Mouse (Mus musculus): ENCODE measurements at regions not wholly inside any gene's neighbourhood (a gene's known extent, or its start where the extent isn't known, plus 50 kb on each side); places are given as distances from the start of the nearest gene placed in this dataset.

DNA sequence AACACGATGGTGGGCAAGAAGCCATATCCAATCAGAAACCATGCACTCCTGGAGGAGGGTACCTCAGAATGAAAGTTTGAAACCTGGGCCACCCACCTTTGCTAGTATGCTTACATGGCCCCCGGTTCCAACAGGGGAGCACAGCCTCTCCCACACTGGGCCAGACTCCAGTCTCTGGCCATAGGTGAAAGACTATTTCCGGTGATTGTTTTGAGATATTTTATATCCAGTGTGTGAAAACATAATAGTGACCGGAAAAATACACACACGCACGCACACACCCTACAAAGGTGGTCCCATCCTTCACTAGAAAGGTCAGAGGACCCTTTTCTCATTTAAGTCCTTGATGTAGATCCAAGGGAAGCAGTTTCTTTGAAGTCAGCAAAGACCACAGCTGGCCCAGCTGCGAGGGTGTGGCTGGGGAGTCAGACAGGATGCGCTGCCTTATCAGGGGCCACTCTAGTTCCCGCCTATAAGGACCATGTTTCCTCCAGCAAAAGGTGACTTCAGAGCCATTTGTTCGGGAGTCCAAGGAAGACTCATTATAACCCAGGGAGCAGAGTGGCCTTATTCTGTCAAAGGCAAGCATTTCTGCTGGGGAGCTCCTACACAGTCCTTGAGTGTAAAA is 206.0 kb downstream of the Zfp36l1 start:
- H3K4me2 ChIP-seq (replicated peaks; ENCODE audit: low read depth, low read length) = no peak overlapping the region
- WGBS = 46% methylated on average over 10 of the region's 10 CpGs
- 0 out of 2 replicates have a peak overlapping the region, but pooled peaks have one; percentile 53 for H3K9ac ChIP-seq (replicated peaks; ENCODE audit: low read length)

DNA sequence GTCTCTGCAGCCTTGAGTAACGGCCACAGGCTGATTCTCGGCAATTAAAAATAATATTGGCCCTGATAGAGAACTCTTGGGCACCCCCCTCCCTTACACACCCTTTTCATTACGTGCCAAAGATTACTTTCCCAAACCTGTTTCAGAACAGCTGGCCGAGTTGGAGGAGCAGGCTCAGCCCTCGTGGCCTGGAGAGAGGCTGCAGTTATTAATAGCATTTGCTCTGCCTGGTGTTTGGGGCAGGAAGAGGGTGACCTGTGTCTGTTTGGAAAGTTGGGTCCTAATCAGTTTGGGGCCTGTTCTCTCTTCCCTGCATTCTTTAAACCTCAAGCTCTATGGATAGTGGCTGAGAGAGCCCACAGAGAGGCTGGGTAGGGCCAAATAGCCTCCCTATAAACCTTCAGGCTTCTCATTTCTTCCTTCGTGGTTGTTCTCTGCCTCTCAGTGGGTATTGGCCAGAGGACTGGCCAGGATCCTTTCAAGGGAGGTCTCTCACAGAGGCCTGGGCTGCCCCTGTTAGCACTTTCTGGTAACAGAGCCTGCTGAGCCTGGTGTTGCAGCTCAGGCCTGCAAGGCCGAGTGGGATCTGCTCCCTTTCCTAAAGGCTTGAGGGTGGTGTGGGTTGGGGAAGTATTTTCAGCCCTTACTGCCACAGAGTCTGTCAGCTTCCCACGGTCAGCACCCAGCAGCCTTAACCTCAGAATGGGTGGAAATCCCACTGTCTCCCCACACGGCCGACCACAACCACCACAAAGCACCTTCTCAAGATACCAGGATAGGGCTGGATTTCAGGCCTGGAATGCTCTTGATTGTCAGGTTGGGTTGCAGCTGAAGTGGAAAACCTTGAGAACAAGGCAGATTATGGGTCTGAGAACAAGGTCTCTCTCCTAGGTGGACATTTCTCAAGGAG is 206.7 kb downstream of the Zfp36l1 start:
- ATAC-seq (ENCODE audit: low FRiP score, low TSS enrichment) = no peak
- H3K4me3 ChIP-seq (ENCODE audit: low read length) = no peak overlapping the region
- H3K27ac ChIP-seq (ENCODE audit: low read length) = peak overlapping the region; percentile 94
- no peaks in the 10 kb centered on the region for H3K9me3 ChIP-seq (ENCODE audit: low read length)
- H3K4me1 ChIP-seq (ENCODE audit: insufficient read depth, low read length) = peaks cover 53% of the 10 kb centered on the region
- H3K36me3 ChIP-seq (ENCODE audit: insufficient read depth, low read length) = no peaks in the 10 kb centered on the region
- H3K4me2 ChIP-seq (replicated peaks; ENCODE audit: low read depth, low read length) = no peak overlapping the region
- no peaks in the 10 kb centered on the region for H3K27me3 ChIP-seq (ENCODE audit: insufficient read depth, low read length)
- H3K9ac ChIP-seq (replicated peaks; ENCODE audit: low read length) = peak overlapping the region; percentile 53
- WGBS = 48% methylated on average over 10 of the region's 10 CpGs

More for the DNA sequence above, 206.0 kb downstream of the Zfp36l1 start:
- Histone ChIP-seq H3K4me1 (ENCODE audit: insufficient read depth, low read length) (peaks cover 52% of the 10 kb centered on the region), H3K27ac (ENCODE audit: low read length) (peak overlapping the region; percentile 94), H3K4me3 (ENCODE audit: low read length) (no peak overlapping the region), H3K27me3 (ENCODE audit: insufficient read depth, low read length) (no peaks in the 10 kb centered on the region), H3K9me3 (ENCODE audit: low read length) (no peaks in the 10 kb centered on the region), H3K36me3 (ENCODE audit: insufficient read depth, low read length) (no peaks in the 10 kb centered on the region)
- no peak for ATAC-seq (ENCODE audit: low FRiP score, low TSS enrichment)

DNA sequence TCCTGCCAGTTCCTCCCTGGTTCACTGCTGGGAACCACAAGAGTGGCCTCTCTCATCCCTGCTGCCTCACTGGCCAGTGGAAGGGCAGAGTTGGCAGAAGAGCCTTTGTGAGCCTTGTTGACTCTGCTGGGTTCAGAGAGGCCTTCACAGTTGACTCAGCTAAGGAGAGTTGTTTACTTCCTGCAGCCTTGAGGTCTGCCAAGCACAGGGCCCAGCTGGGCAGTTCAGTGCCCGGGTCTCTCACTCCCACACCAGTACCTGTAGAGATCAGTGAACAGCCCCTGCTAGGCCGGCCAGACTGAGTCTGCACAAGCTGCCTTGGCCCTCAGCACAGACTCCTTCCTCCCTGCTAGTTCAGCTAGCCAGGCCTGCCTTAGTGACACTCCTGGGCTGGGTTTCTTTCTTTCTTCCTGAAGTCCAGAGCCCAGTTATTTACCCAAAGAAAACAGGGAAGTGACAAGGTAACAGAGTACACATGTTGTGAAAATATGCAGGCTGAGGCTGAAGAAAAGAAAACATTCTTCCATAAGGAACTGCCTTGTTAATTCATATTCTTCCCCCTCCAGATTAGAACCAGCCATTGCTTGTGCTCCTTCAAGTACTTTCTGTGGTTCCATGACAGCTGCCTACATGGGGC is 207.8 kb downstream of the Zfp36l1 start:
- peak; percentile 73 for ATAC-seq (ENCODE audit: low FRiP score, low TSS enrichment)

DNA sequence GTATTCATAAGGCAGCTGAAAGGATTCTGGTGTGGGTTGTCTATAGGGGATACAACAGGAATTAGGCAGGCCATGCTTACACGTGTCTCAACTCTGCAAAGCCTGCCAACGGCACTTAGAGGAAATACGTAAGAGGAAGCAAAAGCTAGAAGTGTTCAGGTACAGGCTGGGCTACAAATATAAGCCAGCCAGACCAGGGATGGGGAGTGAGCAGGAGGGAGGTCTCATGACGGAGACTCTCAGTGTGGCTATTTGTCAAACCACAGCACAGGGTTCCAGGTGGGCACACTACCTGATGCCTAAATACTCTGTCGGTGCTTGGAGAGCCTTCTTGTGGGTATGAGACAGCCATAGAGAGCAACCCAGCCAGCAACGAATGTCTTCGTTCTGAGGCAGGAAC is 210.1 kb downstream of the Zfp36l1 start:
- Histone ChIP-seq H3K36me3 (ENCODE audit: insufficient read depth, low read length) (no peaks in the 10 kb centered on the region), H3K9ac (replicated peaks; ENCODE audit: low read length) (0 out of 2 replicates have a peak overlapping the region, but pooled peaks have one; percentile 37), H3K4me1 (ENCODE audit: insufficient read depth, low read length) (peaks cover 63% of the 10 kb centered on the region), H3K4me2 (replicated peaks; ENCODE audit: low read depth, low read length) (no peak overlapping the region), H3K4me3 (ENCODE audit: low read length) (no peak overlapping the region), H3K27ac (ENCODE audit: low read length) (peak overlapping the region; percentile 77), H3K9me3 (ENCODE audit: low read length) (no peaks in the 10 kb centered on the region), H3K27me3 (ENCODE audit: insufficient read depth, low read length) (no peaks in the 10 kb centered on the region)
- WGBS = 73% methylated on average over 7 of the region's 7 CpGs
- ATAC-seq (ENCODE audit: low FRiP score, low TSS enrichment) = no peak

More for the DNA sequence above, 207.8 kb downstream of the Zfp36l1 start:
- 0 out of 2 replicates have a peak overlapping the region, but pooled peaks have one; percentile 17 for H3K9ac ChIP-seq (replicated peaks; ENCODE audit: low read length)
- no peaks in the 10 kb centered on the region for H3K9me3 ChIP-seq (ENCODE audit: low read length)
- H3K36me3 ChIP-seq (ENCODE audit: insufficient read depth, low read length) = no peaks in the 10 kb centered on the region
- no peak overlapping the region for H3K4me2 ChIP-seq (replicated peaks; ENCODE audit: low read depth, low read length)
- WGBS = 16% methylated on average over 2 of the region's 2 CpGs
- peak overlapping the region; percentile 94 for H3K27ac ChIP-seq (ENCODE audit: low read length)
- no peak overlapping the region for H3K4me3 ChIP-seq (ENCODE audit: low read length)
- H3K27me3 ChIP-seq (ENCODE audit: insufficient read depth, low read length) = no peaks in the 10 kb centered on the region
- peaks cover 49% of the 10 kb centered on the region for H3K4me1 ChIP-seq (ENCODE audit: insufficient read depth, low read length)

DNA sequence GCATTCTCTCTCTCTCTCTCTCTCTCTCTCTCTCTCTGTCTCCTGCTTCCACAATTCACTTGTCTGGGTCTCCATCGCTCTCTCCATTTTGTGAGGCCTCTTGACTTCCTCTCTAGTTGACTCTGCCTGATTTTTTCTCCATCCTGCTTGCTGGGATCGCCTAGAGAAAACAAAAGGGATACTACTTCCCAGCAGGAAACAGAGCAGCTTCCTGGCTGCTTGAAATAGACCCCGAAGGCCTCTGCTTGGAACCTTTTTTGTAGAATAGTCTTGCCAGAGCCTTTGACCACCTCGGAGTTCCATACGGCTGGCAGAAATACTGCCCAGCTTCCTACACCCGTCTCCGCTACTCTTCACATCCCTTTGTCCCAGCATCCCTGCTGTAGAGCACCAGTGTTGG is 210.7 kb downstream of the Zfp36l1 start:
- peak overlapping the region; percentile 77 for H3K27ac ChIP-seq (ENCODE audit: low read length)
- H3K9ac ChIP-seq (replicated peaks; ENCODE audit: low read length) = no peak overlapping the region
- no peak overlapping the region for H3K4me3 ChIP-seq (ENCODE audit: low read length)
- peaks cover 63% of the 10 kb centered on the region for H3K4me1 ChIP-seq (ENCODE audit: insufficient read depth, low read length)
- H3K36me3 ChIP-seq (ENCODE audit: insufficient read depth, low read length) = no peaks in the 10 kb centered on the region
- H3K4me2 ChIP-seq (replicated peaks; ENCODE audit: low read depth, low read length) = no peak overlapping the region
- 68% methylated on average over 7 of the region's 7 CpGs for WGBS
- no peak for ATAC-seq (ENCODE audit: low FRiP score, low TSS enrichment)
- H3K9me3 ChIP-seq (ENCODE audit: low read length) = no peaks in the 10 kb centered on the region
- H3K27me3 ChIP-seq (ENCODE audit: insufficient read depth, low read length) = no peaks in the 10 kb centered on the region

DNA sequence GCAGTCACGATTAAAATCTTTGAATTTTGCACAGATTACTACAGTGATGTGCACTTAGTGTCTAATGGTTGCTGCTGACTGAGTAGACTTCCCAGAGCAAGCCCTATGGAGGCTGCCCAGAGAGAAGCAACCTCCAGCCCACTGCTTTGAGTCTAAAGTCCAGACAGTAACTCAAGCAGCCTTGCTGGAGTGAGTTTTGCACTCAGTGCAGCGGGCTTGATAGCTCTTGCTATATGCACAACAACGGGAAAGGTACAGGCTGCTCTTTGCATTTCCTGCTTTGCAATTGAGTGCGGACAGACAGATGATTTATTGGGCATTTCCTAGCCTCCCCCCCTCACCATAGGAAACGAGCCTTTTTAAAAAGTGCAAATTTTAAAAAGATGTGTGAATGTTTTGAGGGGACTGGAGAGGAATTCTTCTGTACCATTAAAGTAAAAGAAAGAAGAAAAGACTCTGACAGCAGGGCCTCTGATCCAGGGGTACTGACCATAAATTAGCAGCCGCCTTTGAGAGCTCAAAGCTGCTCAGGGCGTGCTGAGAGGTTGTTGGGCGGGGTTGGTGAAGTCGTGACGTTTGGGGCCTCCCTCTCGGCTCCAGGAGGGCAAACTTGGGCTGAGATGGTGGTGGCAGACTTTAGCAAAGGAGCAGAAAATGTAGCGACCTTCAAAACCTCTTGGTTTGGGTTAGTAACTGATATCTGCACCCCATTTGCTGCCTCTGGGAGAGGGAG is 214.4 kb downstream of the Zfp36l1 start:
- peak overlapping the region; percentile 77 for H3K27ac ChIP-seq (ENCODE audit: low read length)
- no peak overlapping the region for H3K4me2 ChIP-seq (replicated peaks; ENCODE audit: low read depth, low read length)
- H3K4me3 ChIP-seq (ENCODE audit: low read length) = no peak overlapping the region
- H3K9ac ChIP-seq (replicated peaks; ENCODE audit: low read length) = peak overlapping the region; percentile 27; the same call in 1 of the 2 replicates
- H3K9me3 ChIP-seq (ENCODE audit: low read length) = no peaks in the 10 kb centered on the region
- no peaks in the 10 kb centered on the region for H3K36me3 ChIP-seq (ENCODE audit: insufficient read depth, low read length)
- ATAC-seq (ENCODE audit: low FRiP score, low TSS enrichment) = peak; percentile 73; the same call in 1 of the 2 replicates
- 9% methylated on average over 12 of the region's 12 CpGs for WGBS
- no peaks in the 10 kb centered on the region for H3K27me3 ChIP-seq (ENCODE audit: insufficient read depth, low read length)
- H3K4me1 ChIP-seq (ENCODE audit: insufficient read depth, low read length) = peaks cover 51% of the 10 kb centered on the region

DNA sequence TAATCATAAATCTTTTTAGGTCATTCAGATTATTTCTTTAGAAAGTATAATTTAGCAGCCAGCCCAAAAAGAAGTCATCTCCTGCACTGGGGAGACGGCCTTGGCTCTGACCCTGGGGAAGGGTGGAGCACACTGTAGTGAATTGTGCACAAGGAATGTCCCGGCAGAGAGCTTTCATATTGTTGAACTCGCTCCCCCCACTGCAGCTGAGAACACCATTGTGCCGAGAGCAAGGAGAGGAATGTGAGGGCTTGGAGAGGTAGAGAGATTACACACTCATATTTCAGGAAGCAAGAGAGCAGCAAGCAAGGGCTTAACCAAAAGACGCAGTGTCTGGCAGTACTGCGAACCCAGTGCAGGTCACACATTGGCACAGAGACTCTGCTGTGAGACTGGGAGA is 216.8 kb downstream of the Zfp36l1 start:
- Histone ChIP-seq H3K9ac (replicated peaks; ENCODE audit: low read length) (peak overlapping the region; percentile 22; the same call in 1 of the 2 replicates), H3K27me3 (ENCODE audit: insufficient read depth, low read length) (no peaks in the 10 kb centered on the region), H3K4me1 (ENCODE audit: insufficient read depth, low read length) (peaks cover 48% of the 10 kb centered on the region), H3K4me2 (replicated peaks; ENCODE audit: low read depth, low read length) (no peak overlapping the region), H3K27ac (ENCODE audit: low read length) (peak overlapping the region; percentile 90), H3K4me3 (ENCODE audit: low read length) (no peak overlapping the region), H3K36me3 (ENCODE audit: insufficient read depth, low read length) (no peaks in the 10 kb centered on the region), H3K9me3 (ENCODE audit: low read length) (no peaks in the 10 kb centered on the region)
- 20% methylated on average over 6 of the region's 6 CpGs for WGBS
- ATAC-seq (ENCODE audit: low FRiP score, low TSS enrichment) = peak; percentile 61

DNA sequence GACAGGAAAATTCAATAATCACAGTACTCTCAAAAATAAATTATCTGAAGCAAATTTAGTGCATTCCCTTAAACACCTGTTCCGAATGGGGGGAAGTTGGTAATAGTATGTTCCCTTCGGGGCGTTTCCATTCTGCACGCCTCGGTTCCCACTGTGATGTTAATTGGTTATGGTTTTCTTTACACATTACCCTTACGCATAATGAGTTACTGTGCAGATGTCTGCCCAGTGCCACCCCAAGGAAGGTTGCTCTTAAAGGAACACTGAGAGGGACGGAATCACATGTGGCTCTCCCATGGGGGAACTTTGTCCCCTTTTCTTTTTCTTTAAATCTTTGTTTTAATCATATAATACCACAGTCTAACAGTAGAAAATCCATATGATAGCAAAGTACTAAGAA is 217.5 kb downstream of the Zfp36l1 start:
- H3K4me2 ChIP-seq (replicated peaks; ENCODE audit: low read depth, low read length) = peak overlapping the region; percentile 20; the same call in 1 of the 2 replicates
- peak overlapping the region; percentile 90 for H3K27ac ChIP-seq (ENCODE audit: low read length)
- no peaks in the 10 kb centered on the region for H3K27me3 ChIP-seq (ENCODE audit: insufficient read depth, low read length)
- ATAC-seq (ENCODE audit: low FRiP score, low TSS enrichment) = peak; percentile 74
- peaks cover 54% of the 10 kb centered on the region for H3K4me1 ChIP-seq (ENCODE audit: insufficient read depth, low read length)
- peak overlapping the region; percentile 43; the same call in 1 of the 2 replicates for H3K9ac ChIP-seq (replicated peaks; ENCODE audit: low read length)
- 36% methylated on average over 7 of the region's 7 CpGs for WGBS
- no peak overlapping the region for H3K4me3 ChIP-seq (ENCODE audit: low read length)
- no peaks in the 10 kb centered on the region for H3K9me3 ChIP-seq (ENCODE audit: low read length)
- no peaks in the 10 kb centered on the region for H3K36me3 ChIP-seq (ENCODE audit: insufficient read depth, low read length)

DNA sequence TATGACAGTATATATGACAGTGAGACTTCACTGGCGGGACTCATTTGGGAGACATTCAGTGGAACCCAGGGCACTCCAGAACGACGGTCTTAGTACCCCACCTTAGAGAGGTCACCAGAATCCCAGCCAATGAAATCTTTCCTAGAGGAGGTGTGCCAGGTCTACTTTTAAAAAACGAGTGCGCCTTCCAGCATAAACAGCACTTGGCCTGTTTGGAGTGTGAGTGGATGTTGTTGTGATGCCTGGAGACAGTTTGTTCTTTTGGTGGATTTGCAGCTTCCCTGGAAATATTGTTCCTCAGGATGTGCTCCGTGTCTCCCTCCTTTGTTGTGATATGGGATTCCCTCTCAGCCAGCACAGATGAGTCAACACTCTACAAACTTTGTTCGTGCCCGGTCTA is 219.9 kb downstream of the Zfp36l1 start:
- Histone ChIP-seq H3K27ac (ENCODE audit: low read length) (no peak overlapping the region), H3K36me3 (ENCODE audit: insufficient read depth, low read length) (no peaks in the 10 kb centered on the region), H3K9ac (replicated peaks; ENCODE audit: low read length) (no peak overlapping the region), H3K9me3 (ENCODE audit: low read length) (no peaks in the 10 kb centered on the region), H3K4me3 (ENCODE audit: low read length) (no peak overlapping the region), H3K27me3 (ENCODE audit: insufficient read depth, low read length) (no peaks in the 10 kb centered on the region), H3K4me2 (replicated peaks; ENCODE audit: low read depth, low read length) (no peak overlapping the region), H3K4me1 (ENCODE audit: insufficient read depth, low read length) (peaks cover 50% of the 10 kb centered on the region)
- ATAC-seq (ENCODE audit: low FRiP score, low TSS enrichment) = no peak
- WGBS = 89% methylated on average over 8 of the region's 8 CpGs

Measured in kidney, embryonic 16.5 days (tissue).